Mouse (Mus musculus) neural tube, embryonic 11.5 days (tissue): ENCODE measurements at regions not wholly inside any gene's neighbourhood (a gene's known extent, or its start where the extent isn't known, plus 50 kb on each side); places are given as distances from the start of the nearest gene placed in this dataset.

Experiments used
- ATAC-seq: fragments of 200-750 bp; cut with Nextera tagmentation; 2 replicates; pipeline ENCODE4 v1.8.0; 2017; ENCODE audit warnings: moderate number of reproducible peaks, mild to moderate bottlenecking, moderate TSS enrichment, moderate library complexity; ENCODE audit not compliant: insufficient read depth, low FRiP score, low TSS enrichment
- DNase-seq: peaks from one replicate; pipeline ENCODE4 v3.0.0-alpha.2; 2015; ENCODE audit warnings: low spot score
- H3K27ac ChIP-seq: fragments of 300-500 bp; sonication (generic); 2 replicates; pipeline ENCODE4 v1.5.1; 2014; ENCODE audit warnings: low read depth, mild to moderate bottlenecking, low read length
- H3K27me3 ChIP-seq: fragments of 300-500 bp; sonication (generic); 2 replicates; pipeline ENCODE4 v1.6.1; 2014; ENCODE audit warnings: mild to moderate bottlenecking, low read length, mixed read lengths; ENCODE audit not compliant: control insufficient read depth, insufficient read depth
- H3K36me3 ChIP-seq: fragments of 300-500 bp; sonication (generic); 2 replicates; pipeline ENCODE4 v1.6.1; 2014; ENCODE audit warnings: mild to moderate bottlenecking, low read length, moderate library complexity, mixed read lengths; ENCODE audit not compliant: control insufficient read depth, insufficient read depth
- H3K4me1 ChIP-seq: fragments of 300-500 bp; sonication (generic); 2 replicates; pipeline ENCODE4 v1.6.1; 2014; ENCODE audit warnings: low read length, mixed read lengths; ENCODE audit not compliant: control insufficient read depth, insufficient read depth
- H3K4me2 ChIP-seq: fragments of 300-500 bp; sonication (generic); 2 replicates; pipeline ENCODE4 v1.6.1; 2014; ENCODE audit warnings: low read depth, mild to moderate bottlenecking, moderate library complexity
- H3K4me3 ChIP-seq: fragments of 300-500 bp; sonication (generic); 2 replicates; pipeline ENCODE4 v1.5.1; 2014; ENCODE audit warnings: low read depth, low read length
- H3K9ac ChIP-seq: fragments of 300-500 bp; sonication (generic); 2 replicates; pipeline ENCODE4 v1.6.1; 2014; ENCODE audit warnings: mild to moderate bottlenecking, low read length
- H3K9me3 ChIP-seq: fragments of 300-500 bp; sonication (generic); 2 replicates; pipeline ENCODE4 v1.6.1; 2016; ENCODE audit warnings: low read length; ENCODE audit not compliant: control insufficient read depth
- WGBS: fragments of 180-500 bp; shearing (Covaris S2); extraction: QIAGEN DNeasy Blood & Tissue Kit; methylation state at CpG from one replicate; pipeline ENCODE4 v1.1.7; 2014; 5-methylcytosine and 5-hydroxymethylcytosine counted together

DNA sequence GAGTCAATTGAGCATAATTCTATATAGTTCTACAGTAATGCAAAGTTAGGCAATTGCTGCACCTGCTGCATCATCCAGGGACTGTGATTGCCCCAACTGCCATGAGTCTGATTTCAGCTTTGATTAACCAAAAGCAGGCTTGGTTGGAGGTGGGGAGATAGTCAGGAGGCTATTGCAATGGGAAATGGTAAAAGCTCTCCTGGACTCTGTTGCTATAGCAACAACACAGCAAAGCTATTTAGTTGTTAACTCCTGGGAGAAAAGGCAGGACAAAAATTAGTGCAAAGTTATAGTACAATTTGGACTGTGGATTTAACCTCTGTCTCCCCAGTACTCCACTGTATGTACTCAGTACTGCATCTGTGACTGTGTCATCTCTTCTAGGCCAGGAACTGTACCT is 51.7 kb upstream of the Rasgrf1 start:
- Histone ChIP-seq H3K9me3 (no peaks in the 10 kb centered on the region), H3K36me3 (no peaks in the 10 kb centered on the region), H3K27ac (no peak overlapping the region), H3K27me3 (no peaks in the 10 kb centered on the region), H3K9ac (no peak overlapping the region), H3K4me2 (no peak overlapping the region), H3K4me1 (no peaks in the 10 kb centered on the region), H3K4me3 (no peak overlapping the region)
- DNase-seq (no peak), ATAC-seq (no peak)

DNA sequence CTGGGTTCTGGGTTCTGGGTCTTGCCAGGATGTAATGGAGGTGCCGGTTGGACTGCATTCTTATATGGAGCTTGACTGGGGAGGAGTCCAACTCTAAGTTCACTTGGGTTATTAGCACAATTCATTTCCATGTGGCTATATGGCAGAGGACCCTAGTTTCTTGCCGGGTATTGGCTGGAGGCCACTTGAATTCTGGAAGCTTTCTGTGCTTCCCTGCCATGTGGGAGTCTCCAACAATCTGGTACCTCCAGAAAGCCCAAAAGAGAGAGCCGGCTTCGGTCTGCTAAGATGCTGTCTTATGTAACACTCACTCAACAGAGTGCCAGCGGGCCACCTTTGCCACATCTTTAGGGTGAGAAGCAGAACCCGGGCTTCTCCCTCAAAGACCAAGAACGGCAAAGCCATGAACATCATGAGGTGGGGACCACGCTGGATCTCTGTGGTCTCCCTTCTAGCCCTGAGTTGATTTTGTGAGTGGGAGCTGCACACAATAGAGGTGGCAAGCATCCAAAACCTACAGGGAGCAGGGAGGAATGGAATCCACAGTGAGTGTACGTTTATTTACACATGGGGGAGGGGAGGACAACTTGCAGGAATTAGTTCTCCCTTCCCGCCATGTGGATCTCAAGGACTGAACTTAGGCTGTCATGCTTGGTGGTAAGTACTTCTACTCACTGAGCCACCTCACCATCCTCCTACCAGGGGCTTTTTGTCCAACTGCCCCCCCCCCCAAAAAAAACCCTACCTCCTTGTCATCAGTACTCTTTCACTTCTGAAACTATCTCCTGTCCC is 59.0 kb upstream of the Rasgrf1 start:
- H3K4me2 ChIP-seq, result no peak overlapping the region
- no peaks in the 10 kb centered on the region for H3K36me3 ChIP-seq
- no peaks in the 10 kb centered on the region for H3K4me1 ChIP-seq
- H3K9ac ChIP-seq, result no peak overlapping the region
- DNase-seq (no peak), ATAC-seq (no peak)
- H3K4me3 ChIP-seq, result no peak overlapping the region
- H3K27me3 ChIP-seq, result no peaks in the 10 kb centered on the region
- WGBS, result 93% methylated on average over 10 of the region's 10 CpGs
- H3K27ac ChIP-seq, result no peak overlapping the region
- H3K9me3 ChIP-seq, result no peaks in the 10 kb centered on the region

DNA sequence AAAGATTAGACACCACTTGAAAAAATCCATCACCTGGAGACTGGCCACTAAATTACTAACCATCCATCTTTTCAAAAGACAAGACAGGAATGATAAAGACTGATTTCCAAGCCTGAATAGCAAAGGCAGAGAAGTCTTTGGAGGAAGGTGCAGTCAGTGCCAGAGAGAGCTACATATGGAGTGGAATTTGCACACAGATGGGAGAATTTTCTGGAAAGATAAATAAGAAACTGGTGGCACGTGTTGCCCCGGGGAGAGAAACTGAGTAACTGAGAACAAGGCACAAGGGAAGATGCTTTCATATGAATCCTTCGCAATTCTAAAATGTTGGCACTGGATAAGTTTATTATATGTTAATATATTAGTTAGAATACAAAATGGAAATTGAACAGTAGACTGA is 59.8 kb upstream of the Rasgrf1 start:
- Histone ChIP-seq H3K4me1 (no peaks in the 10 kb centered on the region), H3K9ac (no peak overlapping the region), H3K27me3 (no peaks in the 10 kb centered on the region), H3K36me3 (no peaks in the 10 kb centered on the region), H3K4me2 (no peak overlapping the region), H3K9me3 (no peaks in the 10 kb centered on the region), H3K27ac (no peak overlapping the region), H3K4me3 (no peak overlapping the region)
- ATAC-seq (no peak), DNase-seq (no peak)
- 86% methylated on average over 3 of the region's 3 CpGs for WGBS

DNA sequence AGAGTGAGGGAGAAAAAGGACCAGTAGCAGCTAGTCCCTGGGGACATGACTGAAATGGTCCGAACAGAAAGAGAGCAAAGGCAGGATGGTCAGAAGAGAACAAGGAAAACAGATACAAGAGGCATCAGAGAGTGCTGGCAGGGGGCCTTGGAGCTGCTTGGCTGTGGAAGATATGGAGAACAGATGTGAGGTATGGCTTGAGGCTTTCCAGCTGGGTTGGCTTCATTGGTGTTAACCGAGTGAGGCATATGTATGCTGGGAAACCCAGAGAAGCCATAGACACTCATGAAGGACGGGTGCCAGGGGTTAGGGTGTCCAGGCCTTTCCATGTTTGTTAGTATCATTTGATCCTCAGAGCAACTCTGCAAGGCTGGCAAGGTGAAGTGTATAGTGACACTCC is 61.1 kb upstream of the Rasgrf1 start:
- Histone ChIP-seq H3K9ac (no peak overlapping the region), H3K4me2 (no peak overlapping the region), H3K4me1 (no peaks in the 10 kb centered on the region), H3K36me3 (no peaks in the 10 kb centered on the region), H3K4me3 (no peak overlapping the region), H3K9me3 (no peaks in the 10 kb centered on the region), H3K27me3 (no peaks in the 10 kb centered on the region), H3K27ac (no peak overlapping the region)
- ATAC-seq (no peak), DNase-seq (no peak)
- WGBS, result 59% methylated on average over 3 of the region's 3 CpGs

DNA sequence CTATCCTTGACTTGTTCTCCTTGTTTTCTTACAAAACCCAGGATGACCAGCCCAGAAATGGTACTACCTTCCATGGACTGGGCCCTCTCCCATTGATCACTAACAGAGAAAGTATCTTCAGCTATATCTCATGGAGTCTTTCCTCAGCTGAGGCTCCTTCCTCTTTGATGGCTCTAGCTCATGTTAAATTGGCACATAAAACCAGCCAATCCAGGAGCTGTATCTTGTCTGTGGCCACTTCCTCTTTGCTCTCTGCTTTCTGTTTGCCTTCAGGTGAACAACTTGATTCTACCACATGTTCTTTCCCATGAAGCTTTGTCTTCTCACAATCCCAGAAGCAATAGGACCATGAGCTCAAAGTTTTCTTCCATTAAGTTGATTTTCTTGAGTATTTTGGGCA is 62.7 kb upstream of the Rasgrf1 start:
- H3K4me2 ChIP-seq, result no peak overlapping the region
- no peak for DNase-seq
- H3K4me1 ChIP-seq, result no peaks in the 10 kb centered on the region
- H3K4me3 ChIP-seq, result no peak overlapping the region
- no peaks in the 10 kb centered on the region for H3K27me3 ChIP-seq
- ATAC-seq, result no peak
- H3K9me3 ChIP-seq, result no peaks in the 10 kb centered on the region
- no peak overlapping the region for H3K9ac ChIP-seq
- no peaks in the 10 kb centered on the region for H3K36me3 ChIP-seq
- H3K27ac ChIP-seq, result no peak overlapping the region

DNA sequence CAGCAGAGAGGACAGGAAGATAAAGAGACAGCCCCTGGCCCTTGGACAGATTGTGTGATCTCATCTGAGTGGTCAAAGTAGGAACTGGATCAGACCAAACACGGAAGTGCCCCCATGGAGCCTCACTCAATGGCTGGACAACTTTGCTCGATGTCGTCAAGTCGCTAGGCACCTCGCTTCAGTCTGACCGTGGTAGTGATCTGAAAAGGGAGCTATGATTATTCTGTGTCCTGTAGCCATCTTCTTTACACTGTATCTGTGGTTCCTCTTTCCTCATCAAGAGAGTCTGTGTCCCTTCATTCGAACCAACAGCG is 67.0 kb upstream of the Rasgrf1 start:
- Histone ChIP-seq H3K9me3 (no peaks in the 10 kb centered on the region), H3K4me3 (no peak overlapping the region), H3K36me3 (no peaks in the 10 kb centered on the region), H3K27me3 (no peaks in the 10 kb centered on the region), H3K4me2 (no peak overlapping the region), H3K27ac (no peak overlapping the region), H3K9ac (no peak overlapping the region), H3K4me1 (no peaks in the 10 kb centered on the region)
- 85% methylated on average over 8 of the region's 8 CpGs for WGBS
- DNase-seq (no peak), ATAC-seq (no peak)

DNA sequence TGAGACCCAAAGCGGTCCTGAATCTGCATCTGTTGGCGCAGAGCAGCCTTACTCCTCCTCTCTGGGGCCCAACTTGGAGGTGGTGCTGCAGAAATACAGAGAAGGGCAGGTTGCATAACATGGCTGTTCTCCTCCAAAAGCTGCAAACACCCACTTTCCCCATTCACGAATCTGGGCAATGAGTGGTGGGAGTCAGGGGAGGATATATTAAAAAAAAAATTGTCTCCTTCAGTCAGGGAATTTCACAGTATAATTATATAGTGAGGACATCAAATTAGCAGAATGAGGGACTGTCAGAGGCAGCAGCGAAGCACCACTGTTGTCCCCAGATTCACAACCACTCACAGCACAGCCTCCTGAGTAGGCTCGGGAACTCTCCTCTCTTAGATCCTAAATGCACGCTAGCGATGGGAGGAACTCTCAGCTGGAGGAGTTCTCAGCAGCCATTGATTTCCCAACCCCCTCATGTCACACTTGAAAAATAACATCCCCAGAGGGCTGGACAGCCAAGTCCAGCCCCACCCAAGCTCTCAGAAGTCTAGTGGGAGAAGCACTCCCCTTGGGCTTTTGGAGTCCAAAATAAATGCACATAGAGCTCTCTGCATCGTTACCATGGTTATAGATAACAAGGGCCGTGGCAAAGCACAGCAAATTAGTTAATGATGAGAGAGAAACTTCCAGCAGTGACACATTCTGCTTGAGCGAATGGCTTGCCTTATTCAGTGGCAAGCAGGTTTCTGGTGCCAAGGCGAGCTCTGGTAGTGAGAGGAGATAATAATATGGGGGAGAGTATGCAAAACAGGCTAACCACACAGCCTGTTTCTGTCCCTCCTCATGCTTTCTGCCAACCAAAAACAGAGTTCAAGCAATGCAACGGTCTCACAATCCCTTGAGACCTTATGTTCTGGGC is 67.6 kb upstream of the Rasgrf1 start:
- H3K4me2 ChIP-seq, result no peak overlapping the region
- no peak for ATAC-seq
- H3K4me1 ChIP-seq, result no peaks in the 10 kb centered on the region
- DNase-seq, result no peak
- H3K4me3 ChIP-seq, result no peak overlapping the region
- WGBS, result 67% methylated on average over 12 of the region's 12 CpGs
- H3K9me3 ChIP-seq, result no peaks in the 10 kb centered on the region
- H3K27me3 ChIP-seq, result no peaks in the 10 kb centered on the region
- no peaks in the 10 kb centered on the region for H3K36me3 ChIP-seq
- H3K9ac ChIP-seq, result no peak overlapping the region
- no peak overlapping the region for H3K27ac ChIP-seq

DNA sequence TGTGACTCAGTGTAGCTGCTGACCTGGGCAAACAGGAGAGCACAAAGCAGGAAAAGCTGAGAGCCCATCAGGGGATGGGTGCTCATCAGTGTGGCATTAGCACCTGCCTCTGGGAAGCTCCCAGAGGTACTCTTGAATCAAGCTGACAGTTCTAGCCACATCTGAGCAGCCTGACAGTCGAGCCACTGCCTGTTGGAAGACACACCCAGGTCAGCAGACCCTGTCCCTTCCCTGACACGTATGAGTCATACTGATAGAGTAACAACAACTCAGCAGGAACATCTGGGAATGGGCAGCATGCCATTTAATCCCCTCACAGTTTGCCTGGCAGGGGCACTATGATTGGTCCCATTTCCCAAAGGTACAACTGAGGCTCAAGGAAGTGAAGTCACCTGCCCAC is 68.3 kb upstream of the Rasgrf1 start:
- Histone ChIP-seq H3K27ac (no peak overlapping the region), H3K4me2 (no peak overlapping the region), H3K9me3 (no peaks in the 10 kb centered on the region), H3K36me3 (no peaks in the 10 kb centered on the region), H3K27me3 (no peaks in the 10 kb centered on the region), H3K9ac (no peak overlapping the region), H3K4me1 (no peaks in the 10 kb centered on the region), H3K4me3 (no peak overlapping the region)
- DNase-seq (no peak), ATAC-seq (no peak)
- WGBS, result 57% methylated on average over 2 of the region's 2 CpGs
